ENCODE assay signal across 13 mouse cellular contexts in the genomic region with DNA sequence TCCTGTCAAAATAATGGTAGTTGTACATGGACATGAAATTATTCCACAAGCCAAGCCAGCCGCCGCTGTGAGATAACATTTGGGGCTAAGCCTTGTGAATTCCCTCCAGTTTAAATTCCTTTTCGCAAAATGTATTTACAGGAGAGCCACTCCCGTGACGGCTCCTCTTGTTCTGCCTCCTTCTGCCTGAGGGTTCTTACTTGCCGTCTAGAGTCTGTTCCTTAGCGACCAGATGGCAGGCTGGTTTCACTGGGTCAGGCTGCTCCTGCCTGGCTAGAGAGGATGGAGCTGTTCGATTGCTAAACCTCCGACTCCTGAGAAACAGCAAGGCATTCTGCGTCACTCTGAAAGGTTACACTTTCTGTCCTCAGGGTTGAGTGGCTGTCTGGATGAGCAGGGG. TPM values are rescaled to one million over a fixed set of nuclear protein-coding genes. Genes with fewer than 3 reads are reported as not detected.
DNase-seq lines count a peak whose midpoint lies in the region; ATAC-seq and TF ChIP-seq lines count a peak whose summit lies in the region.
"Had no signal": no experiment of that assay in that cellular context is flagged by ENCODE, and none has a peak within 500 bp of the region (broad histone marks: within the 10 kb centered on the region; RNA-seq: fewer than 3 reads in every experiment).

No protein-coding gene starts in this region.

- no peak for ATAC-seq in heart, embryonic 13.5 days (ENCODE audit: extremely low read depth, insufficient number of reproducible peaks, low FRiP score, low TSS enrichment)
- peak; percentile 58 for ATAC-seq in lung, postnatal 0 days
- ATAC-seq in limb, embryonic 13.5 days (ENCODE audit: low FRiP score, low read depth) = no peak

- H3K9ac ChIP-seq in heart, embryonic 13.5 days = 0 out of 2 replicates have a peak overlapping the region, but pooled peaks have one; percentile 14
- no peak overlapping the region for H3K9ac ChIP-seq in lung, postnatal 0 days (replicated peaks; ENCODE audit: low read depth)
- H3K9ac ChIP-seq in limb, embryonic 13.5 days = no peak overlapping the region

- 56% methylated on average over 10 of the region's 10 CpGs for WGBS in heart, embryonic 13.5 days
- 51% methylated on average over 10 of the region's 10 CpGs for WGBS in lung, postnatal 0 days
- 42% methylated on average over 10 of the region's 10 CpGs for WGBS in limb, embryonic 13.5 days

- peaks cover 5% of the 10 kb centered on the region for H3K36me3 ChIP-seq in heart, embryonic 13.5 days
- no peaks in the 10 kb centered on the region for H3K36me3 ChIP-seq in lung, postnatal 0 days (ENCODE audit: insufficient read depth, low read length)
- peaks cover 7% of the 10 kb centered on the region for H3K36me3 ChIP-seq in limb, embryonic 13.5 days

- no peak overlapping the region for H3K4me3 ChIP-seq in heart, embryonic 13.5 days
- H3K4me3 ChIP-seq in lung, postnatal 0 days (ENCODE audit: low read depth, low read length) = no peak overlapping the region
- H3K4me3 ChIP-seq in limb, embryonic 13.5 days = no peak overlapping the region
- H3K4me3 ChIP-seq: erythroblast, embryonic 14.5 days had no signal

- no peak for TF ChIP-seq EP300 in lung, postnatal 0 days (IDR thresholded peaks at IDR 0.05)

- no peak for DNase-seq in heart, postnatal 4 days
- DNase-seq in lung, postnatal 0 days (ENCODE audit: low spot score) = peak; percentile 43
- no peak for DNase-seq in lung, postnatal 4 days
- peak; percentile 42 to 47 for DNase-seq in cerebellum, postnatal 10 days
- no peak for DNase-seq in thymus, adult 18-20 months
- no peak for DNase-seq in gastrocnemius, adult 18-20 months (ENCODE audit: low spot score)
- DNase-seq: kidney, postnatal 10 days; thymus, postnatal 14 days had no signal

- H3K27me3 ChIP-seq in heart, embryonic 13.5 days (replicated peaks) = no peaks in the 10 kb centered on the region
- H3K27me3 ChIP-seq in lung, postnatal 0 days (replicated peaks; ENCODE audit: insufficient read depth, low read length) = no peaks in the 10 kb centered on the region
- no peaks in the 10 kb centered on the region for H3K27me3 ChIP-seq in limb, embryonic 13.5 days

- H3K27ac ChIP-seq in heart, embryonic 13.5 days (replicated peaks) = no peak overlapping the region; the same call in 1 of the 2 replicates
- no peak overlapping the region for H3K27ac ChIP-seq in lung, postnatal 0 days (ENCODE audit: low read length)
- H3K27ac ChIP-seq in limb, embryonic 13.5 days = no peak overlapping the region

- H3K4me1 ChIP-seq in heart, embryonic 13.5 days = peaks cover 20% of the 10 kb centered on the region
- no peaks in the 10 kb centered on the region for H3K4me1 ChIP-seq in lung, postnatal 0 days (ENCODE audit: insufficient read depth, low read depth, low read length)
- H3K4me1 ChIP-seq in limb, embryonic 13.5 days = peaks cover 12% of the 10 kb centered on the region; the same call in 1 of the 2 replicates

- H3K4me2 ChIP-seq in heart, embryonic 13.5 days = no peak overlapping the region
- no peak overlapping the region for H3K4me2 ChIP-seq in lung, postnatal 0 days (replicated peaks; ENCODE audit: low read depth, low read length)
- H3K4me2 ChIP-seq in limb, embryonic 13.5 days (replicated peaks) = 0 out of 2 replicates have a peak overlapping the region, but pooled peaks have one; percentile 0

- H3K9me3 ChIP-seq in heart, embryonic 13.5 days = no peaks in the 10 kb centered on the region
- H3K9me3 ChIP-seq in lung, postnatal 0 days (ENCODE audit: low read length) = no peaks in the 10 kb centered on the region
- no peaks in the 10 kb centered on the region for H3K9me3 ChIP-seq in limb, embryonic 13.5 days

- TF ChIP-seq CTCF in lung, postnatal 0 days (IDR thresholded peaks at IDR 0.05) = no peak

RNA-seq across cellular contexts. Expression of a gene that starts 6.6 kb away (rescaled TPM):
- polyA plus RNA-seq in heart, embryonic 13.5 days (2015; fragmentation: Nextera tagmentation; extraction: Ambion mirVana) = 16.2 and 16.9 TPM in 2 replicates
- total RNA-seq in heart, postnatal 4 days (2021) = 10 to 100 TPM; 12.8 to 13.2 TPM
- polyA plus RNA-seq in lung, postnatal 0 days (2015; fragmentation: Nextera tagmentation; extraction: Ambion mirVana) = 26.1 and 29.9 TPM in 2 replicates
- polyA plus RNA-seq in limb, embryonic 13.5 days (2015; fragmentation: Nextera tagmentation; extraction: Ambion mirVana) = 36.7 and 38.3 TPM in 2 replicates
- total RNA-seq in gastrocnemius, adult 18-20 months (2021) = 1 to 10 TPM; 4.8 to 7.6 TPM
- polyA plus RNA-seq: erythroblast, embryonic 14.5 days had no signal

RNA-seq across cellular contexts. Expression of a gene that starts 21.0 kb away (rescaled TPM):
- polyA plus RNA-seq in heart, embryonic 13.5 days (2015; fragmentation: Nextera tagmentation; extraction: Ambion mirVana) = 4.7 and 5.0 TPM in 2 replicates
- total RNA-seq in heart, postnatal 4 days (2021) = 1 to 10 TPM; 4.6 to 5.6 TPM
- 10.6 and 11.3 TPM in 2 replicates for polyA plus RNA-seq in lung, postnatal 0 days (2015; fragmentation: Nextera tagmentation; extraction: Ambion mirVana)
- 26.5 and 27.7 TPM in 2 replicates for polyA plus RNA-seq in limb, embryonic 13.5 days (2015; fragmentation: Nextera tagmentation; extraction: Ambion mirVana)
- 1 to 10 TPM; 3.7 to 5.0 TPM for total RNA-seq in gastrocnemius, adult 18-20 months (2021)
- total RNA-seq: hematopoietic stem cell, adult 5-6 weeks had no signal
- polyA plus RNA-seq: erythroblast, embryonic 14.5 days had no signal

RNA-seq across cellular contexts. Expression of a gene that starts 51.7 kb away (rescaled TPM):
- polyA plus RNA-seq in heart, embryonic 13.5 days (2015; fragmentation: Nextera tagmentation; extraction: Ambion mirVana) = 0.47 and 0.53 TPM in 2 replicates
- total RNA-seq in heart, postnatal 4 days (2021) = under 1 TPM; 0.52 to 0.64 TPM
- polyA plus RNA-seq in lung, postnatal 0 days (2015; fragmentation: Nextera tagmentation; extraction: Ambion mirVana) = 0.42 and 0.56 TPM in 2 replicates
- polyA plus RNA-seq in limb, embryonic 13.5 days (2015; fragmentation: Nextera tagmentation; extraction: Ambion mirVana) = 0.57 and 0.84 TPM in 2 replicates
- total RNA-seq in gastrocnemius, adult 18-20 months (2021) = 1 to 10 TPM in 1 of 2 experiments, under 1 TPM in 1; 0.93 to 1.6 TPM
- total RNA-seq: hematopoietic stem cell, adult 5-6 weeks had no signal
- polyA plus RNA-seq: erythroblast, embryonic 14.5 days; spleen, adult 2 months had no signal

Comparison
In these comparisons a context has a peak if more than half of its experiments do, and no peak if none do; other contexts are left out.
1. DNase-seq: peak in lung, postnatal 0 days (single experiment) and cerebellum, postnatal 10 days (2 of 2); none in heart, postnatal 4 days (single experiment), lung, postnatal 4 days (0 of 2), thymus, adult 18-20 months (0 of 2) and gastrocnemius, adult 18-20 months (single experiment).